1 mouse cellular context compared by ENCODE assay signal in genomic region chr4:128883379-128883781, GRCm38 (mm10).
TF ChIP-seq lines count a peak whose summit lies in the region.

TSS of gene Trim62 (plus strand) at chr4:128883580.

TF ChIP-seq in CH12.LX, 34 proteins besides CTCF, POLR2A, EP300 and RAD21 (continued from another document):
- TF ChIP-seq MAX (IDR thresholded peaks at IDR 0.05; ENCODE audit: low read length), result no peak
- no peak for TF ChIP-seq MYC (IDR thresholded peaks at IDR 0.05; ENCODE audit: low read depth, low read length)
- TF ChIP-seq KAT2A (IDR thresholded peaks at IDR 0.05; ENCODE audit: insufficient replicate concordance, low read length), result no peak
- no peak for TF ChIP-seq POLR2AphosphoS2 (IDR thresholded peaks at IDR 0.05; ENCODE audit: low read depth, low read length)
- TF ChIP-seq MAZ (IDR thresholded peaks at IDR 0.05; ENCODE audit: low read depth, low read length), result peak; percentile 97
- TF ChIP-seq E2F4 (IDR thresholded peaks at IDR 0.05; ENCODE audit: insufficient replicate concordance, low read depth, low read length), result no peak
- no peak for TF ChIP-seq USF2 (conservative IDR thresholded peaks at IDR 0.05; ENCODE audit: low read depth, low read length)
- peak; percentile 40; the same call in 1 of the 2 replicates for TF ChIP-seq NRF1 (IDR thresholded peaks at IDR 0.05; ENCODE audit: low read depth, low read length)
- 0 out of 2 replicates have a peak, but pooled peaks have one; percentile 26 for TF ChIP-seq IRF4 (IDR thresholded peaks at IDR 0.05; ENCODE audit: low read depth, low read length)
- TF ChIP-seq MEF2A (IDR thresholded peaks at IDR 0.05; ENCODE audit: borderline replicate concordance, low read depth, low read length), result no peak
- TF ChIP-seq ZKSCAN1 (IDR thresholded peaks at IDR 0.05; ENCODE audit: borderline replicate concordance, low read depth, low read length), result no peak
- peak; percentile 55; the same call in 1 of the 2 replicates for TF ChIP-seq MXI1 (IDR thresholded peaks at IDR 0.05; ENCODE audit: low read depth, low read length)
- TF ChIP-seq ZMIZ1 (IDR thresholded peaks at IDR 0.05; ENCODE audit: low read depth, low read length), result peak; percentile 30; the same call in 1 of the 2 replicates
- no peak for TF ChIP-seq USF1 (IDR thresholded peaks at IDR 0.05; ENCODE audit: low read depth, low read length)
TF ChIP-seq in CH12.LX: peak in this region for 12.
